Comparison of ENCODE assay signal across 8 mouse cellular contexts in genomic region chr11:32714230-32714629, GRCm38 (mm10).
DNase-seq lines count a peak whose midpoint lies in the region; ATAC-seq and TF ChIP-seq lines count a peak whose summit lies in the region.

No protein-coding gene starts in this region.

- peaks cover 18% of the 10 kb centered on the region for H3K36me3 ChIP-seq in heart, postnatal 0 days (replicated peaks; ENCODE audit: control insufficient read depth, insufficient read depth, low read length)
- H3K36me3 ChIP-seq in neural tube, embryonic 11.5 days (ENCODE audit: control insufficient read depth, insufficient read depth, low read length): no peaks in the 10 kb centered on the region

- intact Hi-C loops in heart, postnatal 25 days (cut with DNase I): loop anchor here (2.0 to 5.0 kb wide), 2 partner anchors 243 to 435 kb away; no protein-coding TSS in a partner anchor

- no peak overlapping the region for H3K4me2 ChIP-seq in heart, postnatal 0 days (ENCODE audit: low read depth, low read length)
- no peak overlapping the region for H3K4me2 ChIP-seq in neural tube, embryonic 11.5 days (ENCODE audit: low read depth)

- no peak overlapping the region for H3K9ac ChIP-seq in heart, postnatal 0 days (replicated peaks; ENCODE audit: low read depth, low read length)
- H3K9ac ChIP-seq in neural tube, embryonic 11.5 days (ENCODE audit: low read length): no peak overlapping the region

- no peaks in the 10 kb centered on the region for H3K27me3 ChIP-seq in heart, postnatal 0 days (ENCODE audit: control insufficient read depth, insufficient read depth, low read length)
- no peaks in the 10 kb centered on the region for H3K27me3 ChIP-seq in neural tube, embryonic 11.5 days (ENCODE audit: control insufficient read depth, insufficient read depth, low read length)

- DNase-seq in heart, postnatal 0 days (ENCODE audit: low spot score): no peak
- no peak for DNase-seq in heart, adult 8-10 months (ENCODE audit: low spot score)
- peak; percentile 46 for DNase-seq in neural tube, embryonic 11.5 days (ENCODE audit: low spot score)
- no peak for DNase-seq in neural tube, embryonic 10.5 days (ENCODE audit: extremely low spot score, low spot score)
- peak; percentile 68 for DNase-seq in embryo, embryonic 11 days
- DNase-seq in mesoderm, embryonic 11.5 days (ENCODE audit: low read depth, low spot score): peak; percentile 51
- DNase-seq in urinary bladder, adult 18-20 months (ENCODE audit: low spot score in 2 of 2): no peak
- no peak for DNase-seq in heart, postnatal 25 days (ENCODE audit: low spot score)

- no peak overlapping the region for H3K27ac ChIP-seq in heart, postnatal 0 days (ENCODE audit: low read depth)
- H3K27ac ChIP-seq in neural tube, embryonic 11.5 days (ENCODE audit: low read depth, low read length): no peak overlapping the region

- ATAC-seq in heart, postnatal 0 days (ENCODE audit: insufficient read depth, low read depth): no peak
- no peak for ATAC-seq in neural tube, embryonic 11.5 days (ENCODE audit: insufficient read depth, low FRiP score, low TSS enrichment)

- TF ChIP-seq EP300 in heart, postnatal 0 days (IDR thresholded peaks at IDR 0.05; ENCODE audit: low read depth): no peak

- H3K9me3 ChIP-seq in heart, postnatal 0 days (replicated peaks; ENCODE audit: control insufficient read depth, low read length): no peaks in the 10 kb centered on the region
- H3K9me3 ChIP-seq in neural tube, embryonic 11.5 days (ENCODE audit: control insufficient read depth, low read length): no peaks in the 10 kb centered on the region

- no peak overlapping the region for H3K4me3 ChIP-seq in heart, postnatal 0 days (ENCODE audit: low read depth, low read length)
- H3K4me3 ChIP-seq in neural tube, embryonic 11.5 days (ENCODE audit: low read depth, low read length): no peak overlapping the region

- 73% methylated on average over 5 of the region's 5 CpGs for WGBS in heart, postnatal 0 days
- 63% methylated on average over 5 of the region's 5 CpGs for WGBS in neural tube, embryonic 11.5 days

- peak; percentile 61 for TF ChIP-seq CTCF in heart, postnatal 0 days (IDR thresholded peaks at IDR 0.05; ENCODE audit: low read depth)

- peaks cover 19% of the 10 kb centered on the region for H3K4me1 ChIP-seq in heart, postnatal 0 days (ENCODE audit: control insufficient read depth, insufficient read depth)
- no peaks in the 10 kb centered on the region for H3K4me1 ChIP-seq in neural tube, embryonic 11.5 days (ENCODE audit: control insufficient read depth, insufficient read depth, low read length)

Comparison
In these comparisons a context has a peak if more than half of its experiments do, and no peak if none do; other contexts are left out.
1. DNase-seq: peak in neural tube, embryonic 11.5 days (single experiment), embryo, embryonic 11 days (single experiment) and mesoderm, embryonic 11.5 days (single experiment); none in heart, postnatal 0 days (single experiment), heart, adult 8-10 months (single experiment), neural tube, embryonic 10.5 days (single experiment), urinary bladder, adult 18-20 months (0 of 2) and heart, postnatal 25 days (single experiment).